Mouse (Mus musculus) adrenal gland, postnatal 4 days (tissue): ENCODE data around the gene Magi2. TPM values are rescaled to one million over a fixed set of nuclear protein-coding genes. Genes with fewer than 3 reads are reported as not detected.

Source experiments
- DNase-seq, 2 experiments: peaks; one replicate each; pipeline ENCODE4 v3.0.0; 2021 to 2022; ENCODE audit warnings: low spot score in 2 of 2, mixed read lengths in 2 of 2
- total RNA-seq, 2 experiments: library from RNA; stranded (reverse); gene quantifications; 2 replicates each; pipeline ENCODE4 v1.2.3; 2021

Magi2 gene
- total RNA-seq, 2 experiments from 2014 or later: 8.4 to 14.1 TPM

- DNase-seq: no peak
These were observed 1353.8 kb downstream of the Magi2 start for GRCm38 (mm10) chr5:20580619-20581018.

DNA sequence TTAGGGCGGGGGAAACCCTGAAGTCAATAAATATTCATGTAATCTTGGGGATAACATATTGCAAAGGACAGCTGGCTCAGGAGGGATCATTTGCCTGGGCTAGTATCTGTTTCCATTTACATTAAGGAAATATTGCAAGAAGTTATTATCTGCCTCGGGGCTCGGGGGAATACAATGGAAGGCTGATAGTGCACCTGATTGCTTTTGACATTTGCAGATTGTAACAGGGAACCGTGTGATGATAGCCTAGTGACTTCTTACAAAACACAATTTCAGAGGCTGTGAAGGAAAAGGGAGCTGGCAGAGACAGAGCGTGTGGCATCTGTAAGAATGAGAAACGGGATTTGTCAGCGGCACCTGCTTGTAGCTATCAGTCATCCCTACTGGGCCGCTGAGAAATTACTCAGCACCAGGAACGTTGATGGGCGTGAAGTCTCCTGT, 1356.2 kb downstream of the Magi2 start:
- no peak for DNase-seq

DNA sequence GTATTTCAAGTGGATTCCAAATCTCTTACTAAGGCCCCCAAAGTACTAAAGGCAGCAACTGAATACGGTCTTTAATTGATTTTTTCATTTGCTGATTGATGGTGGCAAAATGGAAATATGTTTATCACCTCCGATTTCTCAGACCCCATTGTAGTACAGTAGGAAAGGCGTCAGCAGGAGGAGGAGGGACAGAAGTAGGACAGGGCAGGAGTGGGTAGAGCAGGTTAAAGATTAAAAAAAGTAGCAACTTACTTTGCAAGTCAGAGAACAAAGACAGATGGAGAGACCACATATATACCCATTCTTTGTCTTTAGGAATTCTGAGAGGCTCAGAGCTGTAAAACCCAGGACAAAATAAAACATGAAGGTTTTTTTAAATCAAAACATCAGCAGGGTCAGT, 1356.8 kb downstream of the Magi2 start:
- DNase-seq: no peak

GRCm38 (mm10) chr5:20584769-20585168, 1357.9 kb downstream of the Magi2 start:
- no peak for DNase-seq

DNA sequence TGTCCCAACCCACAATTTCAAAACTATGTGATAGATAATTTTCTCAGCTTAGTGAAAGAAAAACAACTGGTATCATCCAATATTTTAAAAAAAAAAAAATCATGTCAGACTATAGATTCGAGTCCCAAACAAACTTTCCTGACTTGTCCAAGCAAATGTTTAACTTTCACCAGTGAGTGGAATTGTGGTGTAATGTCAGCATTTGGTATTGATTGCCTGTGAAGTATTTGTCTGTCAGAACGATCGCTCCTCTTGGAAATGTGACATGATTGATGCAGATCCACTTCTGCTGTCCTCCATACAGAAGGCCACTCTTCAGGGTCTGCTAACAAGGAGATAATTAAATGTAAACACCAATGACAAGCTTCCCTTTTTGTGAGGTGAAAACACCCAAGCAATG, 1362.9 kb downstream of the Magi2 start:
- DNase-seq: no peak

DNA sequence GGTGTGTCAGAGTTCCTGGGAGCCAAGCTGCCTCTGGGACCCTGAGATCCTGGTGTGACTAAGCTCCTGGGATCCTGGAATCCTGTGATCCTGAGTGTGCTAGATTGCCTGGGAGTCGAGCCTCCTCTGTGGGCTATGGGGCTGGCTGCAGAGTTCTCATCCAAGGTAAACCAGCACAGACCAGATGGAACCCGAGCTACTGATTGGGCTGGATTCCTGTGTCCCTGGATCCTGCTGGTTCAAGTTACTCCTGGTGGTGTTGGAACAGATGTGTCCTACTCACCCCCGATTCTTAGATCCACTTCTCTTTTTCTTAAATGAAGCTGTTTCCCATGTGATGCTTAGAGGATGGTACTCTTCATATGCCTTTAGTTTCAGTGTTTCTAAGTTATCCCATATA, 1371.4 kb downstream of the Magi2 start:
- no peak for DNase-seq

DNA sequence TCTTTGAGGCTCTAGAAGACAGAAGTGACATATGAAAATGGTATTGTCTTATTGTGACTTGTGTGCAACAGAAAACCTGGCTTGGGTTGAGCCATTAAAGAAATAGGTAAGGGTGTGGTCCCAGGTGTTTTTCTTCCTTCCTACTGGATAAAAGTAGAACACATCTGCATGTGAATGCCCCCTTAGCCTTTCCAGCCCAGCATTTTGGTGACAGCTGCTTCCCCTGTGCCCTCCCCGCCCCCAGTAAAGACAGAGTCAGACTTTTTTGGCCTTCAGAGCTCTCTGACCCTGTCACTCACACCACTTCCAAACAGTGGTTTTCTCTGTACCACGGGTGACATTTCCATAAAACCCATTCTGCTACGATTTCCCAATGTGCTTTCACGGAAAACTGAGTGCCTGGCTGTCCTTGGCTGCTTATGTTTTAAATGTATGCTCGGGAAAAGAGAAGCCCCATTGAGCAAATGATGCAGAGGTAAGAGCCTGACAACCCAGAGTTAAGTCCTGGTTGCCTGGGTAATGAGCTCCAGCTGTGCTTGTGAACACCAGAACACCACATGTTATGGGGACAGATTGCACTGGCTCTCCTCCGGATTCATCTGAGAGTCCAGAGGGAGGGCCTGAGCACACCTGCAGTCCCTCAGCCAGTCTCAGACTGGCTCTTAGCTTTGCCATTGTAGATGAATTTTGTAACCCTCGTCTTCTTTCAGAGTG, 1377.1 kb downstream of the Magi2 start:
- no peak for DNase-seq

- DNase-seq: no peak
These were observed 1379.7 kb downstream of the Magi2 start for GRCm38 (mm10) chr5:20606497-20606896.

GRCm38 (mm10) chr5:20607503-20607902, 1380.7 kb downstream of the Magi2 start:
- no peak for DNase-seq

DNA sequence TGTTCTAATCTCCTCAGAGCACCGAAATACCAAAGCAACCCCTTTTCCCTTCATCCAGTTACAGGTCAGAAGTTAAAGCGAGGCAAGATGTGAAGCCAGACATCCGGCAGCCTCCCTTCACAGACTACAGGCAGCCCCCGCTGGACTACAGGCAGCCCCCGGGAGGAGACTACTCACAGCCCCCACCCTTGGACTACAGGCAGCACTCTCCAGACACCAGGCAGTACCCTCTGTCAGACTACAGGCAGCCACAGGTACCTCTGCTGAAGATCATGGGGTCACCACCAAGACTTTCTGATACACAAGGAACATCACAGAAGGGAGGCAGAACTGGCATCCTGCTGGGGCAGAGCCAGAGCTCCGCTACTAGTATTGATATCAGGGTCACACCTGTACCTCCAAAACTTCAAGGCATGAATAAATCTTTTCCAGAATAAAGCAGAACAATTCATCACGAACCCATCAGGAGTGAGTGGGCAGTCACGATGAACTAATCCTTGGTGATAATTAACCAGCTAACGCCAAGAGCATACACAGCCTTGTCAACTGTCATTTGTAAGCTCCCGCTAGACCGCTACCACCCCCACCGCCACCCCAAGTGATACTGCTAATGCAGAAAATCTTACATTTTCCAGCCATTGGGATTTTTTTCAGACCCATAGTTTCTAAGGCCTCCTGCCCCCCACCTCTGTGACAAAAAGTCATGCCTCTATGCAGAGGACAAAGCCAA, 1382.5 kb downstream of the Magi2 start:
- DNase-seq: no peak

GRCm38 (mm10) chr5:20610640-20611039, 1383.8 kb downstream of the Magi2 start:
- DNase-seq: no peak

- no peak for DNase-seq
These were observed 1385.8 kb downstream of the Magi2 start for GRCm38 (mm10) chr5:20612616-20613015.

GRCm38 (mm10) chr5:20614891-20615290, 1388.1 kb downstream of the Magi2 start:
- DNase-seq: no peak

DNA sequence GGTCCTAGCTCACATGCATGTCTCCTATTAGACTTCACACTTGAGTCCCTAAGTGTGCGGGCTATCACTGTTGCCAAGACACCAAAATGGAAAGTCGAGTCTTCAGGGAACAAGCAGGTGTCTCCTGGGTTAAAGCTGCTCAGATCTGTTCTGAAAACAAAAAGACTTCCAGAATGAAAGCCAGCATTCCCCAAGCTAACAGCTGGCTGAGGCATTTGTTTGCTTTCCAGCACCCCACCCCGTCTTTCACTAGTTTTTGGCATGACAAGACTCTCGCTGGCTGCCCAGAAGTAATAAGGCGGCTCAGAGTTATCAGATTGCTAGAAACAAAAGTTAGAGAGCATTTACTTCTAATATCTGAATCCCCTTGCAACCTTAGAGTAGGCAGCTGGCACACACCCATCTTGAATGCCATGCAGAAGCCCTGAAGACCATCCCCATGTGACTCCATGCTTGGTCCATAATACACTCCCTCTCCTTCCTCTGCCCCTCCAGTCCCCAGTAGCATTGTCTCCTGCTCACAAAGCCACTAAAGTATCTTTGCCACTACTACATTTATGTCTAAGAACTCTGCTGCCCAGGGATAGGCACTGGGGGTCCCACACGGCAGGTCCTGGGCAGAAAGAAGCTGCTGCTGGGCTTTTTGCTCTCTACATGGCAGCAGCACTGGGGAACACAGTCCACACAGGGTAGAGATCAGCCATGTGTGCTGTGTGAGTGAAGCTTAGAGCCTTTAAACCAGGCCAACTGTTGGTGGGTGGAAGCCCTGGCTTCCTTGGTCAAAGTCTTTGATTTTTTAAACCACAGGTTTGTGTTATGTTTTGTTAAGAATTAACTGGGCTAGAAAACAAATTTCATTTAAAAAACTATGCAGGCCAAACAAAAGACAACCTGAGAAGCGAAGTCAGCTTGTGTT, 1394.0 kb downstream of the Magi2 start:
- DNase-seq: no peak

DNA sequence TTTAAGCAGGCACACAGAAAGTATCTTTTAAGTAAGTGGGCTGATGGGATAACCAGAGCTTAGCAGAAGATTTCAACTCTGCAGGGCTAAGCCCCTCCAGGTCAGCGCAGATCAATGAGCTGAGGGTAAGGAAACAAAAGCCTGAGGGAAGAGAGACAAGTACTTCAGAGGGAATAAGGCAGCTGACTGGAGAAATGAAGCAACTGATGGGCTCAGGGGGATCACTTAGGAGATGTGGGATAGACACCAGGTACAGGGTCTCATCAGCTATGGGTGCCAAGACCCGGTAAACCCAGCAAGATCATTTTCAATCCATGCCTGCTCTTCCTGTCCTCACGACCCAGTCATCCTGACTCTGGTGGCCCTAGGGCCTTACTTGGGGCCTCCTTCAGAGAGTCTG, 1395.6 kb downstream of the Magi2 start:
- DNase-seq: no peak

DNA sequence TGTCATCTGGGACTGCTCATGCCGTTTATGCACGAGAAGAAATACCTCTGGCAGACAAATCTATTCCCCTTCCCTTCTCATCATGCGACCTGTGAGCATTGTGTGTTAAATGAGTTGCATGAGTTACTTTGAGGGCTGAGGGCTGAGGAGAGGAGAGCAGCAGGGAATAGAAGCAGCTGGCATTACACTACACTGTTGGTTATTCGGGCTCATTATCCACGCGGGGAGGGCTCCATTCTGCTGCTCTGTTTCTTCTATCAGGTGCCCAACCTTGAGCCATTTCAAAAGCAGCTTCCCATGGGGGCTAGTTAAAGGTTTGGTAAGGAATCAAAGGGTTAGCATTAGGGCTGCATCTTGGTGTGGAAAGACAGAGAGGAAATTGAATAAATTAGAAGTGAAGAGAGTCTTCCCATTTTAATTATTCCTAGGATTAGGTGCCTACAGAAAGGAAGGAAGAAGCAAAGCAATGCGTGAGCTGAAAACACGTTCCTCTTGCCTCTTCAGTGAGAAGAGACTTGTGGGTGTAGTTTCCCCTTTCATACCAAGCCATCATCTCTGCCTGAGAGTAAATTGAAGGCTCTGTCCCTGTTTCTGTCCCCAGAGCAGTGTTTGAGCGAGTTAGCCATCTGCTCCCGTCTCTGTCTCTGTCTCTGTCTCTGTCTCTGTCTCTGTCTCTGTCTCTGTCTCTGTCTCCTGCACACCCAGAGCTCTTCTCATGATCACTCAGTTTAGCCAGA, 1396.2 kb downstream of the Magi2 start:
- no peak for DNase-seq

DNA sequence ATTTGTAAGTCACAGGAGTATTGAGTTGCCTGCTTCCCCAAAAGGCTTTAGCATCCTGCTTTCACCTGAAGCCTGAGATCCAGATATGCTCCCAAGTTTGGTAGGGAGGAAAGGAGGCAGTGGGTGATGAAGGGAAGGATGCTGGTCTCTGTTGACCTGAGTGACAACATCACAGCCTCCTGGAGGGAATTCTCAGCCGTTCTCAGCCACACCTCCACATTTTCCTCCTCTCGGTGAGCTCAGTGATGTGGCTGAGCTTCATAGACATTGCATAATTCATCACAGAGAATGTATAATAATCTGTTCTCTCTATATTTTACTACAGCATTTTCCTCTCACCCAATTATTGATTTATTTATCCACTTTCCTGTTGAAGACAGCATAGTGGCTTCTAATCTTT, 1398.3 kb downstream of the Magi2 start:
- DNase-seq: no peak

DNA sequence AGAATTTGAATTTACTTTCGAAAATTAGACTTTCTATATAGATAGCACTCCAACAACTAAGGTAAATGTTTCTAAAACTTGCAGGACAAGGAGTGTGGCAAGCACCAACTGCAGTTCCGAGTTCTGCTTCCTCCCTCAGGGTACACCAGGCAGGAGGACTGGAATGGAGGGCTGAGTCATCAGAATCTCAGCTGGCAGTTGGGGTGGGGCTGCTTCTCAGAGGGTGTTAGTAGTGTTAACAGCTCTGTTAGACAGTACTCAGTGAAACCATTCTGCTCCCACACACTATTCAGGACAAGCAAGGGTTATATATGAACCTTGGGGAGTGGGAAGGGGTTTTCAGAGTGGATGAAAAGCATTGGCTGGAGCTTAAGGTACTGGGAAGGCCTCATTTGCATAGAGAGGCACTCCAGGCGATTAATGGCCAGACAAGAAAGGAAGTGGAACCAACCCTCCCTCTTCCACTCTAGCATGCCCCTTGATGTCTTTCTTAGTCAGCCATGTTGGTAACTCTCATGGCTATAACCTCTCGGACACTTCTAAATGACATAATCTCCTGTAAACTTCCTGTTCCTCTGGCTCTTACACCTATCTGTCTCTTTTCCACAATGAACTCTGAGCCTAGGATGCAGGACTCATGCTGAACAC, 1402.2 kb downstream of the Magi2 start:
- DNase-seq: no peak

GRCm38 (mm10) chr5:20634046-20634769, 1407.4 kb downstream of the Magi2 start:
- DNase-seq: no peak

GRCm38 (mm10) chr5:20634822-20635221, 1408.0 kb downstream of the Magi2 start:
- no peak for DNase-seq
